Mouse (Mus musculus) midbrain, embryonic 11.5 days (tissue): ENCODE measurements around the gene Klf8. TPM values are rescaled to one million over a fixed set of nuclear protein-coding genes. Genes with fewer than 3 reads are reported as not detected.

Experiments used
- ATAC-seq: fragments of 200-750 bp; cut with Nextera tagmentation; 2 replicates; pipeline ENCODE4 v1.8.0; 2017; ENCODE audit warnings: moderate TSS enrichment, moderate library complexity; ENCODE audit not compliant: low FRiP score
- DNase-seq: peaks from one replicate; pipeline ENCODE4 v3.0.0; 2015; ENCODE audit warnings: low spot score; ENCODE audit errors: missing footprints
- H3K27ac ChIP-seq: fragments of 300-500 bp; sonication (generic); 2 replicates; pipeline ENCODE4 v1.5.1; 2014; ENCODE audit warnings: low read depth, low read length
- H3K27me3 ChIP-seq: fragments of 300-500 bp; sonication (generic); 2 replicates; pipeline ENCODE4 v1.6.1; 2014; ENCODE audit warnings: mild to moderate bottlenecking, low read length, moderate library complexity, mixed read lengths; ENCODE audit not compliant: control insufficient read depth, insufficient read depth
- H3K36me3 ChIP-seq: fragments of 300-500 bp; sonication (generic); 2 replicates; pipeline ENCODE4 v1.6.1; 2014; ENCODE audit warnings: mild to moderate bottlenecking, low read length, moderate library complexity, mixed read lengths; ENCODE audit not compliant: control insufficient read depth, insufficient read depth
- H3K4me1 ChIP-seq: fragments of 300-500 bp; sonication (generic); 2 replicates; pipeline ENCODE4 v1.6.1; 2014; ENCODE audit warnings: low read length; ENCODE audit not compliant: control insufficient read depth, insufficient read depth
- H3K4me2 ChIP-seq: fragments of 300-500 bp; sonication (generic); 2 replicates; pipeline ENCODE4 v1.6.1; 2014; ENCODE audit warnings: mild to moderate bottlenecking, moderate library complexity
- H3K4me3 ChIP-seq: fragments of 300-500 bp; sonication (generic); 2 replicates; pipeline ENCODE4 v1.5.1; 2014; ENCODE audit warnings: low read depth, low read length
- H3K9ac ChIP-seq: fragments of 300-500 bp; sonication (generic); 2 replicates; pipeline ENCODE4 v1.6.1; 2014; ENCODE audit warnings: low read length
- H3K9me3 ChIP-seq: fragments of 300-500 bp; sonication (generic); 2 replicates; pipeline ENCODE4 v1.6.1; 2016; ENCODE audit warnings: low read length; ENCODE audit not compliant: control insufficient read depth
- WGBS: fragments of 180-500 bp; shearing (Covaris S2); extraction: QIAGEN DNeasy Blood & Tissue Kit; methylation state at CpG from one replicate; pipeline ENCODE4 v1.1.7; 2014; 5-methylcytosine and 5-hydroxymethylcytosine counted together
- polyA plus RNA-seq: library from polyadenylated mRNA; unstranded; fragments of >200 nt; fragmentation: Nextera tagmentation; extraction: Ambion mirVana; gene quantifications from 2 replicates; pipeline ENCODE4 v1.2.1, GENCODE M21; 2014

The Klf8 gene
- polyA plus RNA-seq, 1 experiment from 2014 or later, result 1.8 TPM

DNA sequence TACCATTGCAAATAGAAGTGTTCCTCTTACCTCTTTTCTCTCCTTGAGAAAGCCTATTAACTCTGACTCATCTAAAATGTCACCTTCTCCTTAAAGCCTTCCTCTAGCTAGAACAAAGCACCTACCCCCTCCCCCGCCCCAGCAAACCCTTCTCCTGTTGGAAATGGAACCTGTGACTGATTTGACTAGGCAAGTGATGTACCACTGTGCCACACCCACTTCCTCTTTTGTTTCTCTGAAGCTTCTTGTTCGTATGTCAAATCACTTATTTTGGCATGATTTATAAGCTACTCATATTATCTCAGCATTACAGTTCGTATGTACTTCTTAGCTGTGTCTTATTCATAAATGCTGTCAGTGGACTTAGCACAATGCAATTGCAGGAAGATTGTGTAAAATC lies 144.5 kb downstream of the Klf8 start:
- H3K4me2 ChIP-seq, result no peak overlapping the region
- H3K4me1 ChIP-seq, result no peaks in the 10 kb centered on the region
- H3K4me3 ChIP-seq, result no peak overlapping the region
- ATAC-seq (no peak), DNase-seq (no peak)
- H3K36me3 ChIP-seq, result no peaks in the 10 kb centered on the region
- H3K9me3 ChIP-seq, result no peaks in the 10 kb centered on the region
- no peaks in the 10 kb centered on the region for H3K27me3 ChIP-seq
- no peak overlapping the region for H3K27ac ChIP-seq
- WGBS, result 74% methylated on average over 3 of the region's 3 CpGs
- H3K9ac ChIP-seq, result no peak overlapping the region

DNA sequence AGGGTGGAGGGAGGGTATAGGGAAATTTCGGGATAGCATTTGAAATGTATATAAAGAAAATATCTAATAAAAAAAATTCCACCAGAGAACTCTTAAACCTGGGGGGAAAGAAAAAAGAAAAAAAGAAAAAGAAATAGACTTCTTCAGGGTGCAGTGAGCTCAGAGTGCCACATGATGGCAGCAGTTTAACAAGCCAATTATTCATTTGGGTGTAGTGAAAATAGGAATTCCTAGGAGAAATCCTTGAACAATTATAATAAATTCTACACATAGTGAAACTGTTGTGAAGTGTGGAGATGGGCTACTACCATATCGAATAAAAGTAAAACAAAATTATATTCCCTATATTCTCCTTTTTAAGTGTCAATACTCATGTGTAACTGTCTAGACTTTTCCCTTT lies 152.0 kb downstream of the Klf8 start:
- no peaks in the 10 kb centered on the region for H3K36me3 ChIP-seq
- H3K4me2 ChIP-seq, result no peak overlapping the region
- H3K27ac ChIP-seq, result no peak overlapping the region
- DNase-seq (peak; percentile 84), ATAC-seq (no peak)
- H3K4me1 ChIP-seq, result no peaks in the 10 kb centered on the region
- WGBS, result 45% methylated on average over 2 of the region's 2 CpGs
- H3K27me3 ChIP-seq, result no peaks in the 10 kb centered on the region
- no peak overlapping the region for H3K9ac ChIP-seq
- no peaks in the 10 kb centered on the region for H3K9me3 ChIP-seq
- no peak overlapping the region for H3K4me3 ChIP-seq

DNA sequence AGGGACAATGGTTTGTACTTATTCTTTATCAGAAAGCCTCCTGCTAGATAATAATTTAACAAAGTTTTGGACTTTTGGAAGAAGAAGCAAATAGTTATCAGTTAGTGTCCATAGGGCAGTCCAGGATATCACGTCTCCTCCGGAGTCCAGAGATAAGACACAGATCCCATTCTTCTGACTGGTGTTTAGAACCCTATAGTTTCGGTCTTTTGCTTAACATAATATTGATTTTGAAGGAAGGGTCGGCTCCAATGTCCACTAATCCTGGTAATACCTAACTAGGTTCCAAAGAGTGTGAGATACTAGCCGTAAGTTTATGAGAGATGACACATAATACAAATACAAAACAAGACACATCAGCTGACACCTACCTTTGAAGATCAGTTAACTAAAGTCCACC lies 179.8 kb downstream of the Klf8 start:
- no peak overlapping the region for H3K27ac ChIP-seq
- H3K4me2 ChIP-seq, result no peak overlapping the region
- H3K36me3 ChIP-seq, result no peaks in the 10 kb centered on the region
- no peak for ATAC-seq
- no peak for DNase-seq
- WGBS, result 91% methylated on average over 5 of the region's 5 CpGs
- H3K9ac ChIP-seq, result no peak overlapping the region
- H3K9me3 ChIP-seq, result no peaks in the 10 kb centered on the region
- H3K27me3 ChIP-seq, result no peaks in the 10 kb centered on the region
- H3K4me3 ChIP-seq, result no peak overlapping the region
- no peaks in the 10 kb centered on the region for H3K4me1 ChIP-seq

DNA sequence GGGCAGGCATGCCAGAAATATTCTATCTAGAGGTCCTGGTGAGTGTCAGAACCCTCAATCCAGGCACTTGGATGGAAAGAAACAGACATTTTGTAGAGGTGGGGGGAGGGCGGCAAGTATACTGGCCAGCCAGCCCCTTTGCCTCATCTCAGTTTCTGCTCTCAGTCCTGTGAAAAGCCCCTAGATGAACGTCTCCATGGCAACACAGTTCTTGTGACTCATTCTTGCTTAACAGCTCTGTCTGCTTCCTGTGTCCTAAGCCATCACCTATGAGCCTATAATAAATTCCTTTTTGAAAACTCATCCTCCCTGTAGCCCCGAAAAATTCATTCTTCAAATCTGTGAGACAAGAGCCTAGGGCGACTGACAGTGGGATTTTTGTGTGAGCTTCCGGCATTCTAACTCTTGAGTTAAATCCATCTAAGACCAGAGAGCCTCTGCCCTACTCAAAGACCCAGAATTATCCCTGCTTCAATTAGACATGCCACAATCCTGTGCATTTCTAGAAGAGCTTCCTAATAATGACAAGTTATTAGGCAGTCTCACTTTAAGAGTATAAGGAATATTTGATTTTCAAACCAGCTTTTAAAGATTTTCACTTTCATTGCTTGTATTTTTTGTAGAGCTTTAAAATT lies 196.5 kb downstream of the Klf8 start:
- ATAC-seq (peak; percentile 92), DNase-seq (peak; percentile 81)
- Histone ChIP-seq H3K4me2 (peak overlapping the region; percentile 6; the same call in 1 of the 2 replicates), H3K9ac (0 out of 2 replicates have a peak overlapping the region, but pooled peaks have one; percentile 4), H3K27me3 (no peaks in the 10 kb centered on the region), H3K9me3 (no peaks in the 10 kb centered on the region), H3K4me1 (peaks cover 5% of the 10 kb centered on the region; the same call in 1 of the 2 replicates), H3K27ac (no peak overlapping the region), H3K4me3 (no peak overlapping the region), H3K36me3 (no peaks in the 10 kb centered on the region)
- 33% methylated on average over 5 of the region's 5 CpGs for WGBS

DNA sequence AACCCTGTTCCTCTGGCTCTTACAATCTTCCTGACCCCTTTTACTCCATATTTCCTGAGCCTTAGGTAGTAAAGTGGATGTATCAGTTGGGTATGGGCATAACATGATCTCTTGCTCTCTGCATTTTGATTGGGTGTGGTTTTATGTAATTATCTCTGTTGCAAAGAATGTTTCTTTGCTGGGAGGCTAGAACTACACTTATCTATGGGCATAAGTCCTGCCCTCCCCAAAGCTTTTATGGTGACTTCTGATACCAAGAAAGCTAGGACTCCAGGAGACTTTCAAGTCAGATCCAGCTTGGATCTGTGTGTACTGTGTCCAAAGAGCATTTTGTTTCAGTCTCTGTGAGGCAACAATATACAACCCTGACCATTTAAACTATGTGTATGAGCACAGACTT lies 202.3 kb downstream of the Klf8 start:
- Histone ChIP-seq H3K4me2 (no peak overlapping the region), H3K4me3 (no peak overlapping the region), H3K27me3 (no peaks in the 10 kb centered on the region), H3K36me3 (no peaks in the 10 kb centered on the region), H3K9ac (no peak overlapping the region), H3K27ac (no peak overlapping the region), H3K9me3 (no peaks in the 10 kb centered on the region), H3K4me1 (no peaks in the 10 kb centered on the region)
- DNase-seq (no peak), ATAC-seq (no peak)

DNA sequence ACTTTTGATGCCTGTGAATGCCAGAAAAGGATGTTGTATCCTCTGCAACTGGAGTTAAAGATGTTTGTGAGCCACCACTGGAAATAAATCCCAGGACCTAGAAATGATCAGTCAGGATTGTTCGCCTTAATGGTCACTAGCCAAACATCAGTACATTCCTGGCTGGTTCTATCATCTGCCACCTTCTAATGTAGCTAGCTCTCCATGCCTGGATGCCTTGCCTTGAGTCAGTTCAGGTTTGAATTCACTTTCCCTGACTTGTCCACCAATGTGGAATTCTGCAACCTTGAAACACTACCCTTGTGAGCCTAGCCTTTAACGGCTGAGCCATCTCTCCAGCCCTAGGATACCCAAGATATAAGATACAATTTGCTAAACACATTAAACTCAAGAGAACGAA lies 202.8 kb downstream of the Klf8 start:
- Histone ChIP-seq H3K4me1 (no peaks in the 10 kb centered on the region), H3K9ac (no peak overlapping the region), H3K4me2 (no peak overlapping the region), H3K27ac (no peak overlapping the region), H3K27me3 (no peaks in the 10 kb centered on the region), H3K9me3 (no peaks in the 10 kb centered on the region), H3K4me3 (no peak overlapping the region), H3K36me3 (no peaks in the 10 kb centered on the region)
- DNase-seq (no peak), ATAC-seq (no peak)
- 86% methylated on average over 3 of the region's 3 CpGs for WGBS

Other genes starting within 250 kb of the Klf8 start
- 8.4 and 9.8 TPM in 2 replicates for gene Usp51, start 231.0 kb upstream of the Klf8 start, polyA plus RNA-seq
- gene Mageh1, start 199.9 kb upstream of the Klf8 start, polyA plus RNA-seq, result 116 and 120 TPM in 2 replicates
- gene Foxr2, start 118.7 kb upstream of the Klf8 start, polyA plus RNA-seq, result 0.29 and 0.38 TPM in 2 replicates
- gene Rragb, start 97.5 kb upstream of the Klf8 start, polyA plus RNA-seq, result 5.6 and 5.9 TPM in 2 replicates